Mouse (Mus musculus): ENCODE measurements around the gene Gm8267. TPM values are rescaled to one million over a fixed set of nuclear protein-coding genes. Genes with fewer than 3 reads are reported as not detected.

Gm8267 gene
- polyA plus RNA-seq (2015; fragmentation: Nextera tagmentation; extraction: Ambion mirVana), result not detected in 2 replicates

DNA sequence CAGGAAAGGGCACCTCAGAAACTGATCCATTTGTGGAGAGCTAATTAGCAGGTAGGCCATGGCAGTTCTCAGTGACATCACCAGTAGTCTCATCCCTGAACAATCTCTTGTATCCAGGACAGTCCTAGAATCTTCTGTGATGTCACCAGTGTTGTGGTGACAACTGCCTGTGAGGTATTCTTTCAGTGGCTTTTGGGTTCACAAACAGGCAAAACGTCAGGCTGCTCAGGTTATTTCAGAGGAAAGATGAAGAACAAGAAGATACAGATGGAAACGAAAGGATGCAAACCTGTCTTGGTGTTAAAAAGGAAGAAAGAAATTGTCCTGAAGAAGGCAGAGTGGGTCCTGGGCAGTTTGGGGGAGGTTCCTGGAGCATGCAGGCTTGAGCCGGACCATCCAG is at the start of gene Gm8267:
Gm8267 (minus strand) TSS at position 101 of the 400 bp plus-strand sequence.

DNA sequence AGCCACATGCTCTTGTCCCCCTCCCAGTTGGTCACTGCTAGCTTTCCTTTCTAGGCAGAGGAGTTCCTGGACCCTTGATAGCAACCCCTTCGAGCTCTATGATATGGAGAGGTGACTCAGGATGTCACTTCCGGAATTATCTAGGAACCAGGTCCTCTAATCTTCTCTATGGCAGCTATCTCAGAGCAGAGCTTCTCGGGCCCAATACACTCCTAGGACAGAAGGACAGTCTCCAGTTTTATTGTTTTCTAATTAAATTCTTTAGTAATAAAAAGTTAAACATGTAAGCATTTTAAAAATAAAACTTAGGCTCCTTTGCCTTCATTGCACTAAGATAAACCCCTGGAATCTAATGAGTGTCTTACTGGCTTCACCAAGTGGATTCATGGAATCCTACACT is 43.8 kb downstream of the Gm8267 start, which contains the start of gene Gm8257:
Gm8257 (minus strand) TSS at position 101 of the 400 bp plus-strand sequence.

Other genes with a start within 250 kb of the Gm8267 start
- gene Gm17093, start 232.1 kb downstream of the Gm8267 start, polyA plus RNA-seq (2015; fragmentation: Nextera tagmentation; extraction: Ambion mirVana), result not detected in 2 replicates
- not detected in 2 replicates for gene Gm8247, start 167.2 kb downstream of the Gm8267 start, polyA plus RNA-seq (2015; fragmentation: Nextera tagmentation; extraction: Ambion mirVana)
- gene Gm5624, start 122.4 kb downstream of the Gm8267 start, polyA plus RNA-seq (2015; fragmentation: Nextera tagmentation; extraction: Ambion mirVana), result not detected in 2 replicates
- gene Gm8257, start 43.9 kb downstream of the Gm8267 start, polyA plus RNA-seq (2015; fragmentation: Nextera tagmentation; extraction: Ambion mirVana), result not detected in 2 replicates
- gene Ptgdr, start 109.0 kb upstream of the Gm8267 start, polyA plus RNA-seq (2015; fragmentation: Nextera tagmentation; extraction: Ambion mirVana), result not detected in 2 replicates
- gene Ptger2, start 237.9 kb upstream of the Gm8267 start, polyA plus RNA-seq (2015; fragmentation: Nextera tagmentation; extraction: Ambion mirVana), result 0.24 and 0.44 TPM in 2 replicates

Data from skeletal muscle tissue, postnatal 0 days (tissue).